Mouse (Mus musculus): Measurements from ENCODE around the gene Sntb2. TPM values are rescaled to one million over a fixed set of nuclear protein-coding genes. Genes with fewer than 3 reads are reported as not detected.
A peak's percentile ranks its signal among the peaks of the same experiment; 100 is the strongest.
"Not testable (repeated sequence)": the region's sequence is repeated elsewhere in the genome, so short reads cannot be mapped to it uniquely, and the experiment has no call there.

The Sntb2 gene
- polyA plus RNA-seq, 1 experiment from 2014 or later: 12.3 TPM

DNA sequence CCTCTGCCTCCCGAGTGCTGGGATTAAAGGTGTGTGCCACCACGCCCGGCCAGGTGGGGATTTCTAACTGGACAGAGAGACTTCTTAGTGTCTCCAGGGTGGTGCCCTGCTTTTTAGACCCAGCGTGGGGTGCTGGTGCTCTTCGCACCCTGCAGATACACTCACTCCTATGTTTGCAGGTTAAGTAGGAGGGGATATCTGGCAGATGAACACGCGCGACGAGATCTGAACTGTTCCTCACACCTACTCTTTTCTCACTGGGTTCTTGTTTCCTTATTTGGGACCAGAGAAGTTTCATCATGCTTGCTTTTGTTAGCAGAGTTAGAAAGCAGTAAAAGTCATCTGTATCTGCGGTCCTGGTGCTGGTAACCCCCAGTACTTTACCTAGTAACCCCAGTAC, 21.9 kb upstream of the Sntb2 start:
- H3K4me3 ChIP-seq: no peak overlapping the region
- no peaks in the 10 kb centered on the region for H3K4me1 ChIP-seq
- no peaks in the 10 kb centered on the region for H3K27me3 ChIP-seq (replicated peaks; ENCODE audit: low read depth, poor library complexity, severe bottlenecking)
- H3K27ac ChIP-seq (replicated peaks): no peak overlapping the region
- peaks cover 92% of the 10 kb centered on the region for H3K36me3 ChIP-seq (replicated peaks)
- 96% methylated on average over 10 of the region's 10 CpGs for WGBS
- no peak for DNase-seq (ENCODE audit: low spot score)
- H3K9me3 ChIP-seq: no peaks in the 10 kb centered on the region

DNA sequence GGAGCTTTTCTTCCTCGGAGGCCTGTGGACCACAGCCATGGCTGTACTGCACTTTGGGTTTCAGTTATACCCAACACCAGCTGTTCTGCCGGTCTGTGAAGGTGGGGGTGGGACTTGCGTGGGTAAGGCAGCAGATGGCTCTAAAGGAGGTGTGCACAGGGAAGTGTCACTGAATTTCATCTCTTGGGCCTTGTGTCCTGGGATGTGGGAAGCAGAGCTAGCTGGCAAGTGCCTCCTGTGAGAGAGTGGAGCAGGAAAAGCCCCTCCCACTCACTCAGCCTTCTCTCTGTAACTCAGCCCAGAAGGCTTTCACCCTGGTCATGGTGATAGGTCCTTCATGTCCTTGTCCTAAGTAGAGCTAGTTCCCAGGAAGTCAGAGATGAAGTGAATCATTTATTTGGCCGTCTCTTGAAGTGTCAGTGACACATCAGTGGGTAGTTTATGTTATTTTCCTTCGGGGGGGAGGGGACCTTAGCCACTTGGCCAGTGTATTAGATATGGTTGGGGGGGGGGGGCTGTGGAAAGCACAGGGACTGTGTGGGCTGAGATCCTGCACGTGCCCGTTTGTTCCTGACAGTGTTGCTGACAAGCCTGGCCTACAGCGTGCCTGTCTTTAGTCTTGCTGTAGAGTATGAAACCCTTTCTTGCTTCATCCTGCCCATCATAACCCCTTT, 15.7 kb upstream of the Sntb2 start:
- WGBS: 94% methylated on average over 8 of the region's 8 CpGs
- Histone ChIP-seq H3K4me3 (no peak overlapping the region), H3K4me1 (no peaks in the 10 kb centered on the region), H3K27ac (replicated peaks) (no peak overlapping the region), H3K9me3 (no peaks in the 10 kb centered on the region), H3K27me3 (replicated peaks; ENCODE audit: low read depth, poor library complexity, severe bottlenecking) (no peaks in the 10 kb centered on the region), H3K36me3 (replicated peaks) (peaks cover 99% of the 10 kb centered on the region)
- no peak for DNase-seq (ENCODE audit: low spot score)

DNA sequence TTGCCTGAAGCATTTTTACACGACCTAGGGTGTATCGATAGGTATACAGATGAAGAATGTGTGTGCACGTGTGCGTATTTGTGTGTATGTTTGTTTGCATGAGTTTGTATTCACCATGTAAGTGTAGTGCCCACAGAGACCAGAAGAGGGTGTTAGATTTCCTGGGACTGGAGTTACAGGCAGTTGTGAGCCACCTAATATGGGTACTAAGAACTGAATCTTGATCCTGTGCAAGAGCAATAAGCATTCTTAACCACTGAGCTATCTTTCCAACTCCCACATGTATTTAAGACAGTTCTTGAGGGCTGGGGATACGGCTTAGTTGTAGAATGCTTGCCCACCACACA, 15.2 kb upstream of the Sntb2 start:
- no peaks in the 10 kb centered on the region for H3K9me3 ChIP-seq
- no peaks in the 10 kb centered on the region for H3K4me1 ChIP-seq
- H3K27me3 ChIP-seq (replicated peaks; ENCODE audit: low read depth, poor library complexity, severe bottlenecking): no peaks in the 10 kb centered on the region
- H3K27ac ChIP-seq (replicated peaks): no peak overlapping the region
- DNase-seq (ENCODE audit: low spot score): no peak
- 96% methylated on average over 5 of the region's 5 CpGs for WGBS
- no peak overlapping the region for H3K4me3 ChIP-seq
- H3K36me3 ChIP-seq (replicated peaks): peaks cover 95% of the 10 kb centered on the region

DNA sequence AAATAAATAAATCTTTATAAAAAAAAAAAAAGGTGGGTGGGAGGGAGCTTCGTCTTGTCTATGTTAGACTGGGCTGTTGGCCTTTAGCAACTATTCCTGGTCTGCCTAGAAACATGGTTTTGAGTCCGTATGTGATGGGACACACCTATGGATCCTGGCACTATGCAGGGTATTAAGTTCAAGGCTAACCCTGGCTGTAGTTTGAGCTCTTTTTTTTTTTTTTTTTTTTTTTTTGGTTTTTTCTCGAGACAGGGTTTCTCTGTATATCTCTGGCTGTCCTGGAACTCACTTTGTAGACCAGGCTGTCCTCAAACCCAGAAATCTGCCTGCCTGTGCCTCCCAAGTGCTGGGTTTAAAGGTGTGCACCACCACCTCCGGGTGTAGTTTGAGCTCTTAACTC, 11.5 kb upstream of the Sntb2 start:
- no peak for DNase-seq (ENCODE audit: low spot score)
- Histone ChIP-seq H3K27ac (replicated peaks) (no peak overlapping the region), H3K4me3 (no peak overlapping the region), H3K27me3 (replicated peaks; ENCODE audit: low read depth, poor library complexity, severe bottlenecking) (no peaks in the 10 kb centered on the region), H3K9me3 (no peaks in the 10 kb centered on the region), H3K36me3 (replicated peaks) (peaks cover 58% of the 10 kb centered on the region), H3K4me1 (peaks cover 2% of the 10 kb centered on the region)
- WGBS: 88% methylated on average over 4 of the region's 4 CpGs

DNA sequence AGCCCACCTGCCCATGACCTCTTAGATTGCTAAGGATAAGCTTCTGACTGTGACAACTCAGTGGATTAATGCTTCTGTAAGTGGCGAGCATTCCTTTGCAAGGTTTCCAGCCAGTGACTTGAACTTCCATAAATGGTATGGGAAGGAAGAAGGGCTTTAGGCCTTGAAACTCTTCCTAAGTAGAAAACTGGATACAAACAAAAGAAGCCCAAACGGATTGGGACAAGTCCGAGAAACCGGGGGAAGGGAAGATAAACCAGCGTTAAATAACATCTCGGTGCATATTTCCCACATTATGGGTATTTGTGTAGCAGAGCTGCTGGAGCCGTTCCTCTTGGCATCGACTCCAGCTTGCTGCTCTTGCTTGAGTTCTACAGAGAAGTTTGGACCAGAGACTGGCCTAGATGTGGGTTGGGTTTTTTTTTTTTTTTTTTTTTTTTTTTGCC, 10.6 kb upstream of the Sntb2 start:
- no peaks in the 10 kb centered on the region for H3K9me3 ChIP-seq
- H3K27ac ChIP-seq (replicated peaks): no peak overlapping the region
- H3K4me3 ChIP-seq: no peak overlapping the region
- 86% methylated on average over 8 of the region's 8 CpGs for WGBS
- peaks cover 11% of the 10 kb centered on the region for H3K4me1 ChIP-seq
- no peaks in the 10 kb centered on the region for H3K27me3 ChIP-seq (replicated peaks; ENCODE audit: low read depth, poor library complexity, severe bottlenecking)
- peaks cover 49% of the 10 kb centered on the region for H3K36me3 ChIP-seq (replicated peaks)
- no peak for DNase-seq (ENCODE audit: low spot score)

DNA sequence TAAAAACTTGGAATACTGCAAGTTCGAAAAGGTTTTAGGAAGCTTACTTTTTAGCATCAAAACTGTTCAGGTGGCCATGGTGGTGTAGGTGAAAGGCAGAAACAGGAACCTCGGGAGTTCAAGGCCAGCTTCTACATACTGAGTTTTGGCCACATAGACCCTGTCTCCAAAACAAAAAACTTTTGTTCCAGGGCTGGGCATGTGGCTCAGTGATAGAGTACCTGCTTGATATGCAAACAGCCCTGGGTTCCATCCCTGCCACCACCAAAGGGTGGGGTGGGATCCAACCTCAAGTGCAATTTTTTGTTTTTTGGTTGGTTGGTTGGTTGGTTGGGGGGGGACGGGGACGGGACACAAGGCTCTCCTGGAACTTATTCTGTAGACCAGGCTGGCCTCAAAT, 10.1 kb upstream of the Sntb2 start:
- no peak overlapping the region for H3K27ac ChIP-seq (replicated peaks)
- WGBS: 90% methylated on average over 4 of the region's 4 CpGs
- H3K27me3 ChIP-seq (replicated peaks; ENCODE audit: low read depth, poor library complexity, severe bottlenecking): no peaks in the 10 kb centered on the region
- no peaks in the 10 kb centered on the region for H3K9me3 ChIP-seq
- H3K4me3 ChIP-seq: no peak overlapping the region
- H3K36me3 ChIP-seq (replicated peaks): peaks cover 44% of the 10 kb centered on the region
- peaks cover 12% of the 10 kb centered on the region for H3K4me1 ChIP-seq
- DNase-seq (ENCODE audit: low spot score): no peak

DNA sequence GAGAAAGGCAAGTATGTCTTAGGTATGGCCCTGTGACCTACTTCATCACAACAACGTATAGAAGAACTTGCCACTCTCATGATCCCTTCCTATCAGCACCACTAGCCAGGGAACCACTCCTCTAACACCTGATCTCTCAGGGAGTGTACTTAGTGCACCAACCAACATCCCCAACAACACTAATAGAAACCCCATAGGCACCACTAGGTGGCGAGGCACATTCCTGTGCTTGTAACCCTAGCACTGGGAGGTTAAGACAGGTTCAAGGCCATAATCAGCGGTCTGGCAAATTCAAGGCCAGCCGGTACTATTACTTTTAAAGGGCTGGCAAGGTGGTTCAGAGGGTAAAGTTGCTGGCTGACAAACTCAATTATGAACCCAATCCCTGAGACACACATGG, 8.3 kb upstream of the Sntb2 start:
- peak; percentile 45 for DNase-seq (ENCODE audit: low spot score)
- peaks cover 22% of the 10 kb centered on the region for H3K4me1 ChIP-seq
- H3K9me3 ChIP-seq: no peaks in the 10 kb centered on the region
- no peak overlapping the region for H3K27ac ChIP-seq (replicated peaks)
- no peak overlapping the region for H3K4me3 ChIP-seq
- H3K27me3 ChIP-seq (replicated peaks; ENCODE audit: low read depth, poor library complexity, severe bottlenecking): peaks cover 7% of the 10 kb centered on the region
- WGBS: 49% methylated on average over 4 of the region's 4 CpGs
- peaks cover 26% of the 10 kb centered on the region for H3K36me3 ChIP-seq (replicated peaks)

DNA sequence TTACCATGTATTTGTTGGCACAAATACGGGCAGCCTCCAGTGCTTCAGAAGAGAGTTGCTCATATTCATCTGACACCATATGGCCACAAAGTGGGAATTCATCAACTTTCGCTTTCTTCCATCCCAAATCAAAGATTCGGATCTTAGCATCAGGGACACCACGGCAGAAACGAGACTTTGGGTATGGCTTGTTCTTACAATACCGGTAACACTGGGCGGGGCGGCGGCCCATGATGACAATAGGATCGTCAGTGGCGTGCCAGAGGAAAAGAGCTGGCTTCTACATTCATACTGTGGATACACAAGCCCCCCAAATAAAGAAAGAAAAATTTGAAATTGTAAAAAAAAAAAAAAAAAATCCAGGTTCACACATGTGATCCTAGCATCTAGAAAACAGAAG, 7.4 kb upstream of the Sntb2 start:
- not testable (repeated sequence) for H3K4me3 ChIP-seq; DNase-seq (ENCODE audit: low spot score); H3K9me3 ChIP-seq; H3K27ac ChIP-seq (replicated peaks)
- peaks cover 17% of the 10 kb centered on the region for H3K36me3 ChIP-seq (replicated peaks)
- peaks cover 29% of the 10 kb centered on the region for H3K4me1 ChIP-seq
- WGBS: 97% methylated on average over 11 of the region's 11 CpGs
- peaks cover 12% of the 10 kb centered on the region for H3K27me3 ChIP-seq (replicated peaks; ENCODE audit: low read depth, poor library complexity, severe bottlenecking)

DNA sequence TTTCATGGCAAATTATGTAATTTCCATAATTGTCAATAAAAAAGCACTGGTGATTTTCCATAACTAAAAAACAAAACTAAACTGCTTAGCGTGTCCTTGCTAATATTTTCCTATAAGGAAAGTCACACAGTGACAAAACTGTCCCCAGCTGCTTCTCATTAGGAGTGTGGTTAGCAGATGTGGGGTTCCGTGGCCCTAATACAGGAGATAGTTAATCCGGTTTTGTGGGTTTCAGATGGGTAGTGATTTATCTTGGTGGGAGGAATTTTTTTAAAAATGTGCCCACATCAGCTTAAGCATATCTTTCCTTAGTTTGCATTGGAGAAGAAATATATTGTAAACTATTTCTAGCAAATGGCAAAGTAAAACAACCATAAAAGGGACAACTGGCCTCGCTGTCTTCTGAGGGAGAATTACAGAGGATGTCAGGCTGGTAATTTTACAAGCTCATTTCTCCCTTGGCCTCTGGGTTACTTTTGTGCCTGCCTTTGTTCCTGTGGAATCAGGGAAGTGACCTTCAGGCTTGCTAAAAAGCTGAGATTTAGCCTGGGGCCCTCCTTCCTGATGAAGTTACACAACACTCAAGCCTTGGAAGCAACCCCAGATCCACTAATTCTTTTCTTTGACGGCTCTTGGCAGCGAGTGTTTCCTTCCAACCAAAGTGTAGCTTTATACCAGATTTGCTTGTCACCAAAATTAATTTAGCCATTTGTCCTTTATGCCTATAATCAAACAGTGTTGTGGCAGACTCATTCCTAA, 6.2 kb upstream of the Sntb2 start:
- Histone ChIP-seq H3K9me3 (no peaks in the 10 kb centered on the region), H3K27ac (replicated peaks) (peak overlapping the region; percentile 55; the same call in 1 of the 2 replicates), H3K4me3 (no peak overlapping the region), H3K36me3 (replicated peaks) (peaks cover 6% of the 10 kb centered on the region), H3K4me1 (peaks cover 29% of the 10 kb centered on the region), H3K27me3 (replicated peaks; ENCODE audit: low read depth, poor library complexity, severe bottlenecking) (peaks cover 21% of the 10 kb centered on the region)
- 41% methylated on average over 6 of the region's 6 CpGs for WGBS
- DNase-seq (ENCODE audit: low spot score): peak; percentile 24

DNA sequence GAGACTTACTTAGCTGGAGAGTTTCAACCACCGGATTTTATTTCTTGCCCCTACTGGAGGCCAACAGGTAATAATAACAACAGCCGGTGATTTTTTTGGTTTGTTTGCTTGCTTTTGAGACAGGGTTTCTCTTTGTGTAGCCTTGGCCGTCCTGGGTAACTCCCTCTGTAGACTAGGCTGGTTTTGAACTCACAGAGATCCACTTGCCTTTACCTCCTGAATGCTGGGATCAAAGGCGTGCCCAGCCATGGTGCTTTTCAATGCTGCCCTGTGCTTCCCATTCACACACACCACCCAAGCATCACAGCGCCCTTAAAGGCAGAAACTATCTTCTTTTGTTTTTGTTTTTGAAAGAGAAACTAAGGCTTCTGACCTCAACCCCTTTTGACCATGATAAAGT, 5.6 kb upstream of the Sntb2 start:
- Histone ChIP-seq H3K27me3 (replicated peaks; ENCODE audit: low read depth, poor library complexity, severe bottlenecking) (peaks cover 23% of the 10 kb centered on the region), H3K27ac (replicated peaks) (no peak overlapping the region)

DNA sequence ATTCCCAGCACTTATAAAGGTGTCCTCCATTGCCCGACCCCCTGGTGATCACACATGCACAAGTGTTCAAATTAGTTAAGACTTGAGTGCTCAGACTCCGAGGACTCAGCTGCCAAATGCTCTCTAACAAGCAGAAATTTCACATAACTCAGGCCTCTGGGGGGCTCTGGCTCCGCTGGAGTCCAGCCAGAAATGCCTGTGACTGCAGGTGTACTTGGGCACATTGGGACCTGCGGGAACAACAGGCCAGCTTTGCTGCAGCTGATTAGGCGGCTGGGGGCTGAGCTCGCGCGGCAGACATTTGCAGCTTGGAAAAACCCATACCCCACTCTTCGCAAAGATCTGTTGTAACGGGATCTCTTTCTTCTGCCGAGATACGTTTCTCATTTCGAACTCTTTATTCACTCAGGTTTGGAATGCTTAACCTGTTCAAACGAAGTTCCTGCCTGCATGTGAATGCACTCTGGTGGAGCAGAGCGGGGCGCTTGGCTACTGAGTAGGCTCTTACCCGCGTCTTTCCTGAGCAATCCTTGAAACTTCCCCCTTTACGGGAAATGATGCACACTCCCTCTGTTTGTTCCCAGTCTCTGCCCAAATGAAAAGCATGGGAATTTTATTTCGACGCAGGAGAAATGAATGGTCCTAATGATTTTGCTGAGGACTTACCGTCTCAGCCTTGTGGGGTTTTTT, 3.0 kb upstream of the Sntb2 start:
- Histone ChIP-seq H3K9me3 (no peaks in the 10 kb centered on the region), H3K27ac (replicated peaks) (peak overlapping the region; percentile 51; the same call in 1 of the 2 replicates), H3K36me3 (replicated peaks) (no peaks in the 10 kb centered on the region), H3K27me3 (replicated peaks; ENCODE audit: low read depth, poor library complexity, severe bottlenecking) (peaks cover 23% of the 10 kb centered on the region), H3K4me1 (peaks cover 44% of the 10 kb centered on the region), H3K4me3 (peak overlapping the region; percentile 46)
- 14% methylated on average over 22 of the region's 22 CpGs for WGBS
- peak; percentile 62 for DNase-seq (ENCODE audit: low spot score)

More for the DNA sequence above, 5.6 kb upstream of the Sntb2 start:
- WGBS: 74% methylated on average over 5 of the region's 5 CpGs
- H3K4me3 ChIP-seq: no peak overlapping the region
- H3K36me3 ChIP-seq (replicated peaks): peaks cover under 1% of the 10 kb centered on the region; the same call in 1 of the 2 replicates
- H3K9me3 ChIP-seq: no peaks in the 10 kb centered on the region
- peaks cover 30% of the 10 kb centered on the region for H3K4me1 ChIP-seq
- no peak for DNase-seq (ENCODE audit: low spot score)

DNA sequence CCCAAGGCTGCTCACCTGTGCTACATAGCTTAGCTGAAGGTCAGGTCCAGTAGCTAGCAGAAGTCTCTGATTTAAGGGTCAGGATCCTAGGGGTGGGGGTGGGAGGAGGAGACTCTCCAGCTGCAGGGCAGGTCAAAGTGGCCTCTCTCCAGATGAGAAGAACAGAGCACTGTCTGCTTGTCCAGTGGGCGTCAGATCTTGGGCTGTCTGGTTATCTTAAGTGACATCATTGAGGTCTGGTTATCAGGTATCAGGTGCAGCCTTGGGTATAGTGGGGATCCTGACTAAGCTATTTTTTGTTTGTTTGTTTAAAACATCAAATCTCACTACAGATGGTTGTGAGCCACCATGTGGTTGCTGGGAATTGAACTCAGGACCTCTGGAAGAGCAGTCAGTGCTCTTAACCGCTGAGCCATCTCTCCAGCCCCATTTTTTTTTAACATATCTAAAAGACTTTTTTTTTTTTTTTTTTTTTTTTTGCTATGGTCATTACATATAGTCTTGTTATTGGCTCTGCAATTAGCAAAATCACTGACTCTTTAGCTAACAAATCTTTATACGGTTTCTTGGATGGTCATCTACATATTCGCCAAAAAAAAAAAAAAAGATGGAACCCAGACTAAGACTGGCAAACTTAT, 1.9 kb upstream of the Sntb2 start:
- peaks cover 52% of the 10 kb centered on the region for H3K4me1 ChIP-seq
- no peaks in the 10 kb centered on the region for H3K36me3 ChIP-seq (replicated peaks)
- WGBS: 75% methylated on average over 4 of the region's 4 CpGs
- no peak overlapping the region for H3K4me3 ChIP-seq
- H3K9me3 ChIP-seq: no peaks in the 10 kb centered on the region
- H3K27me3 ChIP-seq (replicated peaks; ENCODE audit: low read depth, poor library complexity, severe bottlenecking): peaks cover 23% of the 10 kb centered on the region
- no peak for DNase-seq (ENCODE audit: low spot score)
- H3K27ac ChIP-seq (replicated peaks): no peak overlapping the region
